Comparison of ENCODE assay signal across 32 mouse cellular contexts in genomic region chr17:12733128-12733527, GRCm38 (mm10). TPM values are rescaled to one million over a fixed set of nuclear protein-coding genes. Genes with fewer than 3 reads are reported as not detected.
DNase-seq lines count a peak whose midpoint lies in the region; ATAC-seq lines count a peak whose summit lies in the region.
"Had no signal": no experiment of that assay in that cellular context is flagged by ENCODE, and none has a peak within 500 bp of the region (broad histone marks: within the 10 kb centered on the region; RNA-seq: fewer than 3 reads in every experiment).

No protein-coding gene starts in this region.

- peaks cover 93% of the 10 kb centered on the region for H3K36me3 ChIP-seq in heart, embryonic 13.5 days
- peaks cover 33% of the 10 kb centered on the region for H3K36me3 ChIP-seq in heart, embryonic 16.5 days (ENCODE audit: control insufficient read depth, insufficient read depth)

- H3K4me3 ChIP-seq in heart, embryonic 13.5 days: peak overlapping the region; percentile 24; the same call in 1 of the 2 replicates
- no peak overlapping the region for H3K4me3 ChIP-seq in heart, embryonic 16.5 days (ENCODE audit: low read length)
- H3K4me3 ChIP-seq: forebrain, embryonic 10.5 days; forebrain, embryonic 13.5 days; hindbrain, embryonic 10.5 days; hindbrain, embryonic 13.5 days had no signal

- H3K9me3 ChIP-seq in heart, embryonic 13.5 days: no peaks in the 10 kb centered on the region
- H3K9me3 ChIP-seq in heart, embryonic 16.5 days (replicated peaks; ENCODE audit: control insufficient read depth, low read length): no peaks in the 10 kb centered on the region
- H3K9me3 ChIP-seq: forebrain, embryonic 10.5 days; forebrain, embryonic 13.5 days; hindbrain, embryonic 10.5 days; hindbrain, embryonic 13.5 days had no signal

- no peak for ATAC-seq in heart, embryonic 13.5 days (ENCODE audit: extremely low read depth, insufficient number of reproducible peaks, low FRiP score, low TSS enrichment)
- no peak for ATAC-seq in heart, embryonic 16.5 days (replicated peaks; ENCODE audit: extremely low read depth, insufficient read depth, low FRiP score)
- peak; percentile 69 for ATAC-seq in common myeloid progenitor, adult 5-6 weeks (replicated peaks; ENCODE audit: low read depth, poor library complexity, severe bottlenecking)
- peak; percentile 78 for ATAC-seq in megakaryocyte-erythroid progenitor cell, adult 5-6 weeks (replicated peaks; ENCODE audit: low FRiP score, low TSS enrichment, poor library complexity, severe bottlenecking)
- ATAC-seq: activated CD4-positive, CD25-positive, alpha-beta regulatory T cell, adult 4 months; CD4-positive, CD25-positive, alpha-beta regulatory T cell, adult 4 months; forebrain, embryonic 13.5 days; forebrain, embryonic 16.5 days; hindbrain, postnatal 0 days; inflammation-experienced regulatory T-cells, adult 6 months; intestine, embryonic 16.5 days had no signal

- intact Hi-C loops in heart, postnatal 14 days (cut with DNase I): no loop called here
- intact Hi-C loops in left cerebral cortex, postnatal 10 days (cut with DNase I): no loop called here

- H3K9ac ChIP-seq in heart, embryonic 13.5 days: no peak overlapping the region
- no peak overlapping the region for H3K9ac ChIP-seq in heart, embryonic 16.5 days (ENCODE audit: low read length)
- H3K9ac ChIP-seq: forebrain, embryonic 13.5 days; hindbrain, embryonic 13.5 days had no signal

- DNase-seq in heart, postnatal 4 days: no peak
- no peak for DNase-seq in heart, postnatal 14 days
- DNase-seq in left cerebral cortex, postnatal 10 days (ENCODE audit: extremely low spot score in 1 of 2, low spot score in 2 of 2): no peak
- DNase-seq: adrenal gland, adult 8-10 months; adrenal gland, postnatal 25 days; cerebellum, adult 11-12 months; cerebellum, adult 8-10 months; cerebellum, postnatal 10 days; cerebellum, postnatal 36 days; gastrocnemius, postnatal 10 days; gastrocnemius, postnatal 36 days; heart, postnatal 10 days; kidney, adult 18-20 months; kidney, adult 9 months had no signal

- WGBS in heart, embryonic 13.5 days: 59% methylated on average over 6 of the region's 6 CpGs
- whole genome bisulfite sequencing in heart, embryonic 16.5 days: 54% methylated on average over 6 of the region's 6 CpGs

- peak overlapping the region; percentile 82 for H3K27ac ChIP-seq in heart, embryonic 13.5 days (replicated peaks)
- H3K27ac ChIP-seq in heart, embryonic 16.5 days (ENCODE audit: low read length): peak overlapping the region; percentile 23
- H3K27ac ChIP-seq: forebrain, embryonic 10.5 days; forebrain, embryonic 13.5 days; hindbrain, embryonic 10.5 days; hindbrain, embryonic 13.5 days; hindbrain, postnatal 0 days had no signal

- H3K4me2 ChIP-seq in heart, embryonic 13.5 days: peak overlapping the region; percentile 52
- H3K4me2 ChIP-seq in heart, embryonic 16.5 days (ENCODE audit: low read depth, low read length): no peak overlapping the region
- H3K4me2 ChIP-seq: forebrain, embryonic 13.5 days; hindbrain, embryonic 13.5 days had no signal

- no peaks in the 10 kb centered on the region for H3K27me3 ChIP-seq in heart, embryonic 13.5 days (replicated peaks)
- H3K27me3 ChIP-seq in heart, embryonic 16.5 days (ENCODE audit: control insufficient read depth, insufficient read depth, low read length): no peaks in the 10 kb centered on the region
- H3K27me3 ChIP-seq: forebrain, embryonic 13.5 days; hindbrain, embryonic 13.5 days had no signal

- peaks cover 93% of the 10 kb centered on the region for H3K4me1 ChIP-seq in heart, embryonic 13.5 days
- peaks cover 68% of the 10 kb centered on the region for H3K4me1 ChIP-seq in heart, embryonic 16.5 days (ENCODE audit: control insufficient read depth, insufficient read depth, low read length)
- H3K4me1 ChIP-seq: forebrain, embryonic 13.5 days; hindbrain, embryonic 13.5 days had no signal

RNA-seq across cellular contexts. Expression of gene Igf2r, which starts 36.3 kb away (rescaled TPM):
- polyA plus RNA-seq in heart, embryonic 13.5 days (2015; fragmentation: Nextera tagmentation; extraction: Ambion mirVana): 142 and 143 TPM in 2 replicates
- 100 to 1,000 TPM; 318 TPM for total RNA-seq in heart, postnatal 4 days (2021)
- 98.0 and 133 TPM in 2 replicates for polyA plus RNA-seq in heart, embryonic 16.5 days (2015; fragmentation: Nextera tagmentation; extraction: Ambion mirVana)
- 100 to 1,000 TPM; 131 to 132 TPM for total RNA-seq in heart, postnatal 14 days (2021)
- total RNA-seq in common myeloid progenitor, adult 5-6 weeks (2017): 5.8 and 7.3 TPM in 2 replicates
- total RNA-seq in megakaryocyte-erythroid progenitor cell, adult 5-6 weeks (2014; fragmentation: Nextera tagmentation): 10.2 and 14.0 TPM in 2 replicates
- total RNA-seq in megakaryocyte-erythroid progenitor cell, adult 5-6 weeks (2017): 15.3 and 19.7 TPM in 2 replicates
- total RNA-seq in left cerebral cortex, postnatal 10 days (2021): 10 to 100 TPM; 24.9 to 25.6 TPM

RNA-seq across cellular contexts. Expression of gene Slc22a1, which starts 57.5 kb away (rescaled TPM):
- polyA plus RNA-seq in heart, embryonic 13.5 days (2015; fragmentation: Nextera tagmentation; extraction: Ambion mirVana): 12.0 and 15.1 TPM in 2 replicates
- total RNA-seq in heart, postnatal 4 days (2021): 10 to 100 TPM; 10.3 to 13.9 TPM
- 37.6 and 39.9 TPM in 2 replicates for polyA plus RNA-seq in heart, embryonic 16.5 days (2015; fragmentation: Nextera tagmentation; extraction: Ambion mirVana)
- total RNA-seq in heart, postnatal 14 days (2021): 1 to 10 TPM; 6.5 to 9.0 TPM
- total RNA-seq in common myeloid progenitor, adult 5-6 weeks (2017): not detected in 2 replicates
- not detected in 2 replicates for total RNA-seq in megakaryocyte-erythroid progenitor cell, adult 5-6 weeks (2014; fragmentation: Nextera tagmentation)
- not detected in 2 replicates for total RNA-seq in megakaryocyte-erythroid progenitor cell, adult 5-6 weeks (2017)
- total RNA-seq in left cerebral cortex, postnatal 10 days (2021): 1 to 10 TPM; 2.2 to 2.7 TPM
- total RNA-seq: adrenal gland, postnatal 25 days; gastrocnemius, postnatal 10 days; gastrocnemius, postnatal 36 days; granulocyte monocyte progenitor cell, adult 5-6 weeks had no signal
- polyA plus RNA-seq: brain, embryonic 14.5 days; C2C12; CD4-positive, CD25-positive, alpha-beta regulatory T cell, adult 4 months; embryonic facial prominence, embryonic 11.5 days; forebrain, embryonic 10.5 days; forebrain, embryonic 13.5 days; forebrain, embryonic 16.5 days; hindbrain, embryonic 10.5 days; hindbrain, embryonic 13.5 days had no signal

Comparison
In these comparisons a context has a peak if more than half of its experiments do, and no peak if none do; other contexts are left out.
1. ATAC-seq: peak in common myeloid progenitor, adult 5-6 weeks (single experiment) and megakaryocyte-erythroid progenitor cell, adult 5-6 weeks (single experiment); none in heart, embryonic 13.5 days (single experiment) and heart, embryonic 16.5 days (single experiment).
2. RNA of gene Igf2r, which starts 36.3 kb away (total RNA-seq): 318 TPM in heart, postnatal 4 days and 131 to 132 TPM in heart, postnatal 14 days; 24.9 to 25.6 TPM in left cerebral cortex, postnatal 10 days, 10.2 to 19.7 TPM in megakaryocyte-erythroid progenitor cell, adult 5-6 weeks and 5.8 to 7.3 TPM in common myeloid progenitor, adult 5-6 weeks; every median in the first group is over 4 times any median in the second.